Mouse (Mus musculus) spleen, adult 2 months (tissue): ENCODE measurements around the gene Kndc1.

Experiments
- CTCF ChIP-seq: fragments of 200-500 bp; IDR thresholded peaks from 2 replicates; pipeline ENCODE4 v1.5.1; 2011; ENCODE audit warnings: mild to moderate bottlenecking, inconsistent platforms; ENCODE audit not compliant: insufficient read depth, insufficient read length, insufficient replicate concordance; ENCODE audit errors: extremely low read depth
- POLR2A ChIP-seq: fragments of 200-500 bp; IDR thresholded peaks from 2 replicates; pipeline ENCODE4 v1.6.1; 2011; ENCODE audit warnings: low read depth, low read length, inconsistent platforms

- TF ChIP-seq POLR2A (no peak), CTCF (no peak)
Measured at GRCm38 (mm10) chr7:139975471-139975870, 81.0 kb downstream of the Kndc1 start.
